Mouse (Mus musculus) kidney, postnatal 14 days (tissue): ENCODE results near the gene Gm48552.
A peak's percentile ranks its signal among the peaks of the same experiment; 100 is the strongest.

Experiments
- DNase-seq: peaks from one replicate; pipeline ENCODE4 v3.0.0; 2022; ENCODE audit warnings: mixed read lengths

The Gm48552 gene

DNA sequence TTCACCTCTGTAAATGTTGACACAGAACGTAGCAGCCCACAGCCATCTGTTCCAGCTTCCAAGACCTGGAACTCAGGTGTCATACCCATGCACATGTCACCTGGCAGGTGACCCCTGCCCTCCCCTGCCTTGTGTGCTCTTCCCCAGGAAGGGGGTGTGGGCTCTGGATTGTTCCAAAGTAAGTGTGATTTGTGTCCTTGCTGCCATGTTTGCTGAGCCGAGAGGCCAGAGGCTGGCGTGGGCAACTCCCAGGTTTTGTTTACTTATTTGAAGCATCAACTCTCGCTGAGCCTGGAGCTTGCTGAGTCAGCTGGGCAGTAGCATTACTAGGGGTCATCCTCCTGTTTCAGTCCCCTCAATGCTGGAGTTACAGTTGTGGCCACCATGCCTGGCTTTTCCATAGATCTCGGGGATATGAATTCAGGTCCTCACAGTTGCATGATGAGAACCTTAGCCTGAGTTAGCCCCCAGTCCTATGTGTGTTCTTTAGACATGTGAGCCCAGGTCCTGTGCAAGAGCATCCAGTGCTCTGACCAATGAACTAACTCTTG, at the start of gene Gm48552:
TSS of gene Gm48552 (plus strand) at position 501 of the 551 bp plus-strand sequence.
- DNase-seq, result no peak

DNA sequence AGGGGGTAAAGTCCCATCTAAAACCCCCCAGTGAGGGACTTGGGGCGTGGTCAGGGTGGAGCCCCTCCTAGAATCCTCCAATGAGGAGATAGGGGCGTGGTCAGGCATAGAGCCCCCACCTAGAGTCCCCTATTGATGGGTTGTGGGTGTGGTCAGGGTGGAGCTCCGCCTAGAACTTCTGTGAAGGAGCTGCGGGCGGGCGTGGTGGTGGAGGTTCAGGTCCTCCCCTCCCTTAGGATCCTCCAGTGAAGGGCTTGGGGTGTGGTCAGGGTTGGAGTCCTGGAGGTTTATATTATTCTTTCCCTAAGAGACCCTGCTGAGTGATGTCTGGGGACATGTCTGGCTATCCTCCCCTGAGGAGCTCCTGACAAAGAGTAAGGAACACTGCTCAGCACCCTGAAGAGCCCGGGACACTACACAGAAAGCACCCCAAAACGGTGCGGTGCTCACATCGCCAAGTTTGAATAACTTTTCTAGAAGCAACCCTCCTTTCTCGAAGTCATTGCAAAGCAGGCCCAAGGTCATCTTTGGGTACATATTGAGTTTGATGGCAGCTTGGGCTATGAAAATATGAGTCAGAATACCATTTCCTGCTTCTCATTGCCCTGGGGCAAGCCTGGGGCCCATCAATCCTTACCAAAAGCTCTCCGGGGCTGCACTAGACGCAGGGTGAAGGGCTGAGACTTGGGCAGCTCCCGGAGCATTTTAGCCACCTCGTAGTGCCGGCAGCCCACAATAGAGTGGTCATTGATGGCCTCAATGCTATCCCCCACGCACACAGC, 48.1 kb upstream of the Gm48552 start:
- DNase-seq, result no peak

DNA sequence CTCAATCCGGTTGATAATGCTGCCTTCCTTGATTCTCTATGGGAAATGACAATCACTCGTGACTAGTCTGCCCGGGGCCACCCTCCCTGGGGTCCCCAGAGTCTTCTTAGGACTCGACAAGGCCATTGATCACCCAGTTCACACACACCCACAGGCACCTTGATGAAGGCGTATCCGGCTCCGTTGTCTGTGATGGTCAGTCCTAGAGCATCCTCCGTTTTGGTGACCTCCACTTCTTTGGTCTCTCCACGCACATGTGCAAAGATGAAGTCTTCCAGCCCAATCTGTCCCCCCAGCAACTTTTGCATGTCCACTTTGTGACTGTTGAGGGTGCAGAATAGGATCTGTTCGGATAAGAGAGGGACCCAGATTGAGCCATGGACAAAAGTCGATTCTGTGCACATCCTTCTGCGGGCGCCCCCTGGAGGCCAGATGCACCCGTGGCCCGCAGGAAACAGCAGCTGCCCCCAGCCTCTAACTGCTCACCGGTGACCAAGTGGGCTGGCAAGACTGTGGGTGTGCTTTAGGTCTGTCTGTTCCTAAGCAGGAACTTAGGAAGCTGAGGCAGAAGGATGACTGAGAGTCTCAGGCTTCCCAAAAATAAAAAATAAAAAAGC, 47.4 kb upstream of the Gm48552 start:
- peak; percentile 81 for DNase-seq

DNA sequence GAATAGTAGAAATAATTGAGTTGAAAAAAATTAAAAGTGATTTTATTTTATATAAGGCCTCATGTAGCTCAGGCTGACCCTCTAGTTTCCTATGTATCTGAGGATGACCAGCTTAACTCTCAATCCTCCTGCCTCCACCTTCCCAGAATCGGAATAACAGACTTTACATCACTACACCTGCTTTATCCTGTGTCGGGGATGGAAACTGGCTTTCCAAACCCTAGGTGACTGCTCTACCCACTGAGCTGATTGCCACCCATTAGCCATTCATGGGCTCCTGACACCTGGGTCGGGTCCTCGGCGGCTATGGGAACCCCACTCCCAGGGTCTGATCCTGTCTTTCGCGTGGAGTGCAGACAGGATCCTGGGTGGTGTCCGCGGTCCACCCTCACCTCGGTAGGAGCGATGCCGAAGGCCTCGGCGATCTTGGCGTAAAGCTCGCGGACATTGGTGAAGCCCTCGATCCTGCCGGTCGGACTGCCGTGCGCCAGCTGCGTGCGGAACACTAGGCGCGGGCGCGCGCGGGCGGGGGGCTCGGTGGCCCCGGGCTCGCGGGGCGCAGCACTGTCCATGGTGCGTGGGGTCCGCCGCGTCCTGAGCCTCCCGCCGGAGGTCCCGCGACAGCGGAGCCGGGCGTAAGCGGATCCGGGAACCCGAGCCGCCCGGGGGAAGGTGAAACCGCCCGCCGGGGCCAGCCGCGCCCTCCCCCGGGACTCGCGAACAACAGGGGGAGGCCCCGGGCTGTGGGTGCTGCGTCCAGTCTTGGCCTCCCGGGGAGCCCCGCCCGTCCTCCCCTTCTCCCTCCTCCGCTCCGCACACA, 45.9 kb upstream of the Gm48552 start, which contains the start of gene Gipc3:
TSS of gene Gipc3 (minus strand) at position 581 of the 820 bp plus-strand sequence.
- no peak for DNase-seq

DNA sequence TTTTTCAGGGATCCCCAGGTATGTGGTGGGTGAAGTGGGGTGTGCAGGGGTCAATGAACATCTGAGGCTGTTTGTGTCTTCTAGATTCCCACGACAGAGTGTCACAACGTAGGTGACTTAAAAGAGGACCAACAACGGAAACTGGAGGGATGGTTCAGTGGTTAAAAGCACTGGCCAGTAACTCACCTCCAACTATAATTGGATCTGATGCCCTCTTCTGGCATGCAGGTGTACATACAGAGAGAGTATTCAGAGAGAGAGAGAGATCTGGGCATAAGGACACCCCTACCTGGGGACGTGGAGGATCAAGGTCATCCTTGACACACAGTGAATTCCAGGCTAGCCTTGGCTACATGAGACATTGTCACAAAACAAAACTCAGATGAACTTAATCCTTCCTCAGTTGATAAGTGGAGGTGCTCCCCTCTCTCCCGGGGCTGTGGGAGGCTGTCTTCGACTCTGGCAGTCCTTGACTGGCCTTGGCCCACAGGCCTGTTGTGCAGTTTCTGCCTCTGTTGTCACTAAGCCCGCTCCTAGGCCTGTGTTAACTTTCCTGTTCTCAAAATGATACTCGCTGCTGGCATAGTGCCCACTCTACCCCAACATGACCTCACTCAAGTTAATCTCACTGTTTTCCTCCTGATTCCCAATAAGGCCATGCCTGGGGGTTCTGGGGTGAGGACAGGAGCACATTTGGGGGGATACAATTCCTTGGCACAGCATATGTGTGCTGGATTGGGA, 44.2 kb upstream of the Gm48552 start:
- DNase-seq, result no peak

DNA sequence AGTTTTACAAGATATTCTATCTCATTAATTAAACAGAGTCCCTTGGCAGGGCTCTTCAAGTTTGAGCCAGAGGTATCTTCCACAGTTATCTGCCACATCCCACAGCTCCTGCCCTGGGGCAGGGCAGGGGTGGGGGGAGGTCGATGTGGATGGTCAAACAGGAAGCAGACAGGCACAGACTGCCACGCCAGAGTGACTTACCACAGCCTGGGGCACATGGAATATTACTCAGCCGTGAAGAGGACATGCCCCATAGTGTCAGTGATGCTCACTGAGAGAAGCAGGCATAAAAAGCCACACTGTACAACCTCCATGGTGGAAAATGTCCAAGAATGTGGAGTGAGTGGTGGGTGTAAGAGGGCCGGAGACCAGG, 43.7 kb upstream of the Gm48552 start:
- DNase-seq, result no peak

DNA sequence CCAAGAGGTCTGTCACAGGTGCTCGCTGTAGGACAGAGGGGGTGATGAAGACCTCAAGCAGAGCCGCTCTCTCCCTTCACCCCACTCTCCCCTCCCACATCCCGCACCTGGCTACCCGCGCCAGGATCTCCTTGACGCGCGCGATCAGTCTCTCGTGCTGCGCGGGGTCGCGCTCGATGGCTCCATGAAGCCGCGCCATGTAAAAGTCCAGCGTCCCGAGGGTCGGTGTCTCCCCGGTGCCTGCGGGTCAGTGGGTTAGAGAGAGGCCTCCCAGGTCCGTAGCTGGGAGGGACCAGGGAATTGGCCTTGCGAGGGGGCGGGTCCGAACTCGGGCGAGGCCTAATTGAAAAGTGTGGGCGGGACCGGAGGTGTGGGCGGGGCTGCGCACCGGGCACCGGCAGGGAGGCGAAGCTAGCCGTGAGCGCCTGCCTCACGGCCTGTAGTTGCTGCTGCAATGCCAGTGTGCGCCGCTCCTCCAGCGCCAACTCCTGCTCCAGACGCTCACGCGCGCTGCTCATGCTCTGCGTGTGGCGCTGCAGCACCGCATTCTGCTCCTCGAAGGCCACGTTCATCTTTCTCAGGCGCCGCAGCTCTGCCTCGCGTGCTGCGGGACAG, 42.2 kb upstream of the Gm48552 start:
- DNase-seq, result peak; percentile 88

DNA sequence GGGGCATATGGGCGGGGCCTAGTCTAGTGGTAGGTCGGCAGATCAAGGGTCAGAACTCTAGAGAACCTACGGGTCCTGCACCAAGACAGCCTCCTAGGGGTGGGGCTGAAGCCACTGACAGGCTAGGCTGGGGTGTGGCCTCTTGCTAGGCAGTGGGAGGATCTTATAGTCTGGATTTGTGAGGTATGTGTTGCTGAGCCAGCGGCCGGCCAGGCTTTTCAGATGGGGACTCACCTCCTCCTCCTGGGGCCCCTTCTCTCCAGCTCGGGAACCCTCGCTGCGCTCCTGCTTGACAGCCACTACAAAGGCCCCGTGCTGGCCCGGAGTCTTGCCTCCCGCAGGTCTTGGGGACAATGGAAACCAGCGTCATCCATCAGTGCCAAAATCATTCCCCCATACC, 39.7 kb upstream of the Gm48552 start:
- peak; percentile 74 for DNase-seq

DNA sequence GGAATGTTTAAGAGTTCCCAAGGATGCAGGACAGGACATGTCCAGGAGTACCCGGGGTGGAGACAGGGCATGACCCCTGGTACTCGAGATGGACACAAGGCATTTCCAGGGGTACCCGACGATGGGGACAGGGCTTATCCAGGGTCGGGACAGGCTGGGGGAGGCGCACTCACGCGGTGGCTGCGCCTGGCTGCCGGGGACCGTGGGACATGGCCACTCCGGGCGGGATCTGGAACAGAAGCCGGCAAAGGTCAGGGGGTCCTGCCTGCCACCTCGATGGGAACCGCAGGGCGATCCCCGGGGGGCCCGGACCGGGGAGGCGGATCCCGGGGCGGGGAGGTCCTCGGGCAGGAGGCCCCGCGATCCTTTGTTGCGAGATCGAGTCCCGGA, 38.8 kb upstream of the Gm48552 start:
- no peak for DNase-seq

DNA sequence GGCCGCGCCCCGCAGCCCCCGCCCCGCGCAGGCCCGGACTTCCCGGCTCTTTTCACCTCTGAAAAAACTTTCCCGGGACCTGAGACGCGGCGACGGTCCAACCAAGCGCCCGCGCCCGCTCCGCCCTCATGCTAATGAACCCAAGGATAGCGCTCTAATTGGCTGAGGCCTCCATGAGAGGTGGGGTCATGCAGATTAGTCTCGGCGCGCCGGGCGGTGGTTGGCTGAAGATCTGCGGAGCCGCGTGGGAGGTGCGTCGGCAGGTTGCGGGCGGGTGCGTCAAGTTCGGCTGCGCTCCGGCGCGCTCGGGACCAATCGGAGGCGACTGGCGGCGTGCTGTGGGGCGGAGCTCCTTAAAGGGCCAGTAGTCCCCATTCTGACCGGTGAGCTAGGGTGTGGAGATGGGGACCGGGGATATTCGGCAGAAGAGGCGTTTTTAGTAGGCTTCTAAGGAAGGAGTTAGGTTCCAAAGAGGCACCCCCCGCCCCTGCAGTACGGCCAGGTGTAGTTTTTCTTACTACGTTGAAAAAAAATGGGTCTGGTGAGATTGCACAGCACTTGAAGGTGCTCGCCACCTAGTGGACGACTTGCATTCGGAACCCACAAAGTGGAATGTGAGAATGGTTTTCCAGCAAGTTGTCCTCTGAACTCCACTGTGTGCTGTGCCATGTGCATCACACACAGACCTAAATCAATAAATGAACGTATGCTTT, 38.3 kb upstream of the Gm48552 start, which contains the start of gene Hmg20b:
TSS of gene Hmg20b (minus strand) at position 130 of the 713 bp plus-strand sequence.
- DNase-seq, result peak; percentile 100

DNA sequence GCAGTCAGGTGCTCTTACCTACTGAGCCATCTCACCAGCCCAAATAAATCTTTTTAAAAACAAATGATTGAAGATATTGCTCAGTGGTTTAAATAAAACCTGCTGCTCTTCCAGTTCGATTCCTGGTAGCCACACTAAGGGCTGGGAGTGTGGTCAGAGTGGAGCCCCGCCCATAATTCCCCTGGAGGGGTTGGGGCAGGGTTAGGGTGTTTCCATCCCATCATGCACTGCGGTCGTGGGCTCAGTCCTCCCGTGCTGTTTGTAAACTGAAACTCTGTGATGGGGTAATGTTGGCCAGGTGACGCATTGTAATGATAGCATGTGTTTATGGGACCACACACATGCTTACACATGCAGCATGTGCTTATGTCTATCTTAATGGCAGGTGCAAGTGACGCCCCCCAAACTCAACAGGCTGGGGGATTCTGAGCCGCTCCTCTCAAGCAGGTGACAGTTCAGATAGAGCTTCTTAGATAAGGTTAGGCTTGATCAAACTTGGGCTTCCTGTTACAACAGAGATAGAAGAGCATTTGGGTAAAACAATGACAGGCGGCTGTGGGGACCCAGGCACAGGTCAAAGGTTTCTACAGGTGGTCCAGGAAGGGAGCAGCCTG, 37.0 kb upstream of the Gm48552 start:
- no peak for DNase-seq

DNA sequence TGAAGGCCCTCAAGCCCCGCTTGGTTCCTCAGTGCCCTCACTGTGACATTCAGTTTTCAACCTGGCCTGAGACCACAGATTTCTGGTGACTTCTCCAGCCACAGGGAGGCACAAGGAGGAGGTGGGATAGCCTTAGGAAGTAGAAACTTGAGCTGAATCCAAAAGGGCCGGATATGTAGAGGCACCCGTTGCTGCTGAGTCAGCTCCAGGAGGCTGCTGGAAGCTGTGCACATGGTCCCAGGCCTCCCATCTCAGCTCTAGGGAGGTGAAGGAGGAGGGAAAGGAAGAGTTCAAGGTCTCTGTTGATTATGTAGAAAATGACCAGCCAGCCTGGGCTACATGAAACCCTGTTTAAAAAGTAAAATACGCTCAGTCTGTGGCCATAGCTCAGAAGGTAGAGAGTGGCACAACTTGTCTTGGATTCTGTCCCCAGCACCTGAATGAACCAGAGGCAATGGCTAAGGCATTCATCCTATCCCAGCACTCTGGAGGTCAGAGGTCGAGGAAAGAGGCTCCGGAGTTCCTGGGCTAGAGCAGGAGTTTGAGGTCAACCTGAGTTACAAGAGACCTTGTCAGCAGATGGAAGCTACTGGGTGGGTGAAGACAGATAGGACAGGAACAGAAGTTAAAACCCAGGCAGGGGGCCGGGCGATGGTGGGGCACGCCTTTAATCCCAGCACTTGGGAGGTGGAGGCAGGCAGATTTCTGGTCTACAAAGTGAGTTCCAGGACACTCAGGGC, 33.9 kb upstream of the Gm48552 start:
- DNase-seq, result no peak

DNA sequence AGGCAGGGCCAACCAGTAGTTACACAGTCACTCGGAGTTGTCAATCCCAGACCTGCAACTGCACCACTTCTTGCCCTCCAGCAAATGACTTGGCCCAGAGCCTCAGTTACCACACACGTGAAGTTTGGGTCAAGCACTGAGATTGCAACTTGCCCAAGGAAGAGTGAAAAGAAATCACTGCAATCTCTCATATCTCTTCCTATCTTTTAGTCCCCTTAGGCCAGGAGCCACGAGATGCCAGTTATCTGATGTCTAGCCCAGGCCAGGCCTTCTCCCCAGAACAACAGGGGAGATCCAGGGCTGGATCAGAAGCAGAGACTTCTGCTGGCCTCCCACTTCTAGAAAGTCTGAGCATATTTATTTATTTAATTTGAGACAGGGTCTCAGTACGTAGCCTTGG, 33.3 kb upstream of the Gm48552 start:
- no peak for DNase-seq

DNA sequence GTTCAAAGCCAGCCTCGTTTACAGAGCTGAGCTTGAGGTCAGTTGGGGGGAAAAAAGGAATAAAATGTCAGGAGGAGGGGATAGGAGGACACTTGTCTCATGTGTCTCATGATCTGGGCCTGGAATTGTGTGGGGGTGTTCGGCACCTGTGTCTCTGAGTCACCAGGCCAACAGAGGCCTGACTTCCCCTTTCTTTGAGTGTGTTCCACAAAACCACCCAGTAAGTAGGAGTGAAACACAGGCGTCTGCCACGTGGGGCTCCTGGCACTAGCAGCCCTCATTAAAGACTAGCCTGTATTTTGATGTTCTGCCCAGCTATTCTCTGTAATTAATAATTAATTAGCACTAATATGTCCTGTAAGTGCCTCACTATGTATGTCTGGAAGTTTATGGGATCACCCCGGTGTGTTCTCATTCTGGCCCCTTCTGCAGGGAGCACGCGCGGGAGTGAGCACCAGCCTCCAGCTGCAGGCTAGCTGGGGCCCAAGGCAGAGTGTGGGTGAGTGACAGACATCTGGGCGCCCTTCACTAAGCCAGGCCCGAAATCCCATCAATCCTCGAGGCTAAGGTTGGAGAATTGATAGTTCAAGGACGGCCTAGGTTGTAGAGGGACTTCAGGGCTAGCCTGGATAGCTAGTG, 32.3 kb upstream of the Gm48552 start:
- DNase-seq, result no peak

DNA sequence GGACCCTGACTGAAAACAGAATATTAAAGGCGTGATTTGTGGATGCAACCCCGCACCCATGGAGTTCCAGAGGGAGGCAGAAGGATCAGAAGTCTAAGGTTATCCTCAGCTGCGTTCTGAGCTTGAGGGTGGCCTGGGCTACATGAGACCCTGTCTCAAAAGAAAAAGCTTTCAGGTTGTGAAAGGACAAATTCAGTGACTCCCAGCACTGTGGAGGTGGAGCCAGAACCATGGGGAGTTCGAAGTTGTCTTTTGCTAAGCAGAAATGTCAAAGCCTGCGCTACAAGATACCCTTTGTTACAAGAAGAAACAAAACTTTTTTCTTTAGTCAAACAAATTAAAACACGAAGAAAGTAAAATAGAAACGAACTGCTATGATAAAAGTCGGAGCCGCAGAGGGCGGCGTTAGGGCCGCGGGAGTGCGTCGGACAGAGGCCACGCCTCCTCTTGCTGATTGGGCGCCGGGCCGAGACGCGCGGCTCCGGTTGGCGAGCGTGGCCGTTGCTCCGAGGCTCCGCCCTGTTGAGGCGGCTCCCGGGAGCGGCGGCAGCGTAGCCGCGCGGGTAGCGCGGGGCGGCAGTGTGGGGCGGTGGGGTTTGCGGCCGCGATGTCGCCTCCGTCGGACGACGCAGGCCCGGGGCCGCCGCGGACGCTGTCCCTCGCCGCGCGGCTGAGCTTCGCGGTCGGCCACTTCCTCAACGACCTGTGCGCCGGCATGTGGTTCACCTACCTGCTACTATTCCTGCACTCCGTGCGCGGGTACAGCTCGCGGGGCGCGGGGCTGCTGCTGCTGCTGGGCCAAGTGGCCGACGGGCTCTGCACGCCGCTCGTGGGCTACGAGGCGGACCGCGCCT, 31.6 kb upstream of the Gm48552 start, which contains the start of gene Mfsd12:
TSS of gene Mfsd12 (plus strand) at position 501 of the 854 bp plus-strand sequence.
- peak; percentile 95 for DNase-seq

DNA sequence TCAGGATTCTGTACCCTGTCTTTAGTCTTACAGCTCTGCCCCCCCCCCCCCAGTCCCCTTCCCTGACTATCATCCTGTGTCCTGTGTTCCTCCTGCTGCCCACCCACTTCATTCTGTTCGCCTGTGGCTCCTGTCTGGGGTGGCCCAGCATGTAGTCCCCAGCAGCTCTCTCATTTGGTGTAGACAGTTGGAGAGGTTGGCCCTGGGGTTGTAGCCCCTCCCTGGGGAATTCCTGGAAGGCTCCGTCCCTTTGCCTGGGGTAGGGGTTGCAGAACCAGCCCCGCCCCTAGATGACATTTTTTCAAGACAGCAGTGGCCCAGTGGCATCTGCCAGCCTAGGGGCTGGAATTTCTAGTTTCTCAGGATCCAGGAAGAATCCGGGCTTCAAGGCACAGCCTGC, 30.6 kb upstream of the Gm48552 start:
- no peak for DNase-seq

DNA sequence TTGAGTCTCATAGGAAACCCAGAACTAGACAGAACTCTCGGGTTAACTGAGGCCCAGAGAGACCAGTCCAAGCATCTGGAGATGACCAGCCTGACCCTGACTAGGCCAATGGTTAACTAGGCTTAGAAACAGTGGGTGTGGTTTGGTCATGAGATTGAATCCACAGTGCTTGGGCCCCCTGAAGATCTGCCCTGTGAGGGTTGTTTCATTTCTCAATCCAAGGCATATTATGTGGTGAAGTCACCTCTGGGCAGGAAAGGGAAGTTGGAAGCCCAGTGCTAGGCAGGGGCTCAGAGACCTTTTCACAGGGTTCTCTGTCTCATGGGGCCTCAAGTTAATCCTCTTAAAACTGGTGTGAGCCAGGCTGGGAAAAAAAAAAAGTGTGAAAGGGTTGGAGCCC, 30.0 kb upstream of the Gm48552 start:
- DNase-seq, result peak; percentile 66

DNA sequence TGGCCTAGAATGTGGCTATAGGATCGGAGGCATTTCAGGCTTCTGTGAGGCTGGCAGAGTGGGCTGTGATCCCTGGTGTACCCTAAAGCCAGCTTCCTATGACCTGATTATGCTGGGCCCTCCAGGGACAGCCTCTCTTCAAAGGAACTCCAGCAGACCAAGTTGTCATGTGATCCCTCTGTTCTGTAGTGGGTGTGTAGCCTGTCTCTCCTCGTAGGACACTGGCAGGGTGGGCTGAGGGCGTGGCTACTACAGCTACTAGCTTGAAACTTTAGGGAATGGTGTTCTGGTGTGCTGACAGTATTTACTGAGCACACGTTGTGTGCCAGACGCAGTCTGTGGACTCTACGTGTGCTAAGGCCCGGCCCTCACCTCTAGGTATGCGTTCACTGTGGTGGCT, 28.1 kb upstream of the Gm48552 start:
- no peak for DNase-seq
